Mouse (Mus musculus) thymus, postnatal 14 days (tissue): ENCODE results near the gene Mrps17.

ENCODE experiments used
- DNase-seq: peaks from one replicate; pipeline ENCODE4 v3.0.0; 2021

Mrps17 gene

GRCm38 (mm10) chr5:129742903-129743488, 27.7 kb downstream of the Mrps17 start:
- DNase-seq = no peak

GRCm38 (mm10) chr5:129744050-129744449, 28.8 kb downstream of the Mrps17 start:
- no peak for DNase-seq

GRCm38 (mm10) chr5:129756886-129757285, 41.6 kb downstream of the Mrps17 start:
- DNase-seq = no peak

GRCm38 (mm10) chr5:129759929-129760480, 44.7 kb downstream of the Mrps17 start:
- no peak for DNase-seq

GRCm38 (mm10) chr5:129761865-129762540, 46.7 kb downstream of the Mrps17 start:
- DNase-seq = no peak

- no peak for DNase-seq
These were observed 55.4 kb downstream of the Mrps17 start for GRCm38 (mm10) chr5:129770443-129771355.
